Mouse (Mus musculus): ENCODE measurements around the gene Myo10.

The Myo10 gene

DNA sequence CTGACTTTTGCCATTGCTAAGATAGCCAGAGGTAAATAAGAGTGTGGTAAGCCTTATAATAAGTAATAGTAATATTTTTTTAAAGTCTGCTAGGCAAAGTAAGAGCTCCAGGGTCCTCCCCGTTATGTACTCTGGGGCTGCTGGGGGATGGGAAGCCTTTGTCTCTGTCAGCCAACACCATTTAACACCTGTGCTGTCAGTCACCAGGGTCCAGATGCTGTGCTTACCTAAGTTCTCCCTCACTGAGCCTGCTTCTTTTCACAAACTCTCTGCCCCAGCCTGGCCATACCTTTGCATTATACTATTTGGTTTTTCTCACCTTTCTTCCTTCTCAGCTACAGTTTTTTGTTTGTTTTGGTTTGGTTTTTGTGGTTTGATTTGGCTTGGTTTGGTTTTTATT, 175.6 kb downstream of the Myo10 start:
- DNase-seq (ENCODE audit: low read depth, low spot score) = no peak

DNA sequence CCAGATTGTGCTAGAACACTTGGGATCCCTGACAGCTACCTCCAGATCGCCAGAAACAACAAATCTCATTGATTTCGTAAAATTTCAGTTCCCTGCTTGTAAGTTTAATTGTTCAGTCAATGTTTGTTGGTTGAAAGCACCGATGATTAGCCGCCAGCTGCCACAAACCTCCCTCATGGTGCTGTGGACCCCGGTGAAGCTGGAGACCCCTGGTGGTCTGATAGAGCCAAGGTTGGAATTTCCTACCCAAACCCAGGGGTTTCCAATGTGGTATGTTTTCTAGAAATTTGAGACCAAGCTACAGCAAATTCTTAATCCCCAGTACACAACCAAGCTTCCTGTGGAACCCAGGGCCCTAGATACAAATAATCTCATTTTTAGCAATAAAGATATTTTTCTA, 179.4 kb downstream of the Myo10 start:
- DNase-seq (ENCODE audit: low read depth, low spot score) = no peak

DNA sequence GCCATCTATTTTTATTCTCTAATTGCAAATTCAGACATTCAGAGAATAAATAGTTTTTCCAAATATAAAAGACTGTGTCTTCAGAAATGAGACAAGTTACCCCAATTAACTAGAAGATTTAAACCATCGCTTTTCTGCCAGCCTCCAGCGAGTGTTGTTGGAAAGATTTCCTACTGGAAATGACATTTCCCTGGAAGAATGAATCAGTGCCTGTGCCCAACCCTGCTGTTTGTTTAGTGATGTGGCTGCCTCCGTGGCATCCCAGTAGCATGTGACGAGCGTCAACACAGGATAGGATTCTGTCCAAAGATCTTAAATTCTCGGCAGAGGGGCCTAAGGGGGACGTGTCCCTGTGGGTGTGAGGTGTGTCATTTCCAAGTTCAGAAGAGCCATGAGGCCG, 179.9 kb downstream of the Myo10 start:
- no peak for DNase-seq (ENCODE audit: low read depth, low spot score)

DNA sequence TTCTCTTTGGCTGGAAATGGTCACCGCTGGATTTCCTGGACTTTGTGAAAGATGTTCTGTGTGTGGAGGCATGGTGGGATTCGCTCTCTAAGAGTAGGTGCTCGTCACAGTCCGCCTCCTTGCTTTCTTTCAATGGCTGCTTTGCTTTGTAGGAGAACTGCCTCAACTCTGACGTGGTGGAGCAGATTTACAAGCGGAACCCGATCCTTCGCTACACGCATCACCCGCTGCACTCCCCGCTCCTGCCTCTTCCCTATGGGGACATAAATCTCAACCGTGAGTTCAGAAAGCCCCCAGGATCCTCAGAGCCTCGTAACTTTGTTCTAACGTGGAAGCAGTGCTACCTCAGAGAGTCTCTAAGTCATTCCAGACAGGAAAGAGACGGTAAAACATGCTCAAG, 180.8 kb downstream of the Myo10 start:
- no peak for DNase-seq (ENCODE audit: low read depth, low spot score)

DNA sequence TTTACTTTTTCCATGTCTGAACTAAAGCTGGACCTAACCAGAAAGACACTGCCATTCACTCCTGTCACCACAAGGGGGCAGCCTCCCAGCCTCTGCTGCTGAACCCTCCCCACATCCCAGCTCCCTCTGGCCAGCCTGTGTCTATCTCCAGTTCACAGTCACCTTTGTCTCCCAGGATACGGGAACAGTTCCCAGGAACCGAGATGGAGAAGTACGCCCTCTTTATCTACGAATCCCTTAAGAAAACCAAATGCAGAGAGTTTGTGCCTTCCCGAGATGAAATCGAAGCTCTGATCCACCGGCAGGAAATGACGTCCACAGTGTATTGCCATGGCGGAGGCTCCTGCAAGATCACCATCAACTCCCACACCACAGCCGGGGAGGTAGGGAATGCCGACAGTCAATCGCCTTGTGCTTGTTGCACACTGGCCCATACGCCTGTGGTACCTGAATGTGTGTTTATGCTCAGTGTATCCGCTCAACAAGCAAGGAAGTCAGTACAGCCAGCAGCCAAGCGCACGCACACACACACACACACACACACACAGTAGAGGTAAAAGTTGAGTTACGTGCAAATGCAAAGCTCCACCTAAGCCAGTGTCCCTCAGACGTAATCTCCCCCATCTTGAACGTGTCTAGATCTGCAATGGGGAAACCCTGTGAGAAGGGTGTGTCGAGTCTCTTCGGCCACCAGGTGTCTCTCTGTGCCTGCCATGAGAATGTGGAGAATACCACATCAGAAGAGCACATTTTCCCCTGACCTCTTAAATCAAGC, 183.2 kb downstream of the Myo10 start:
- DNase-seq (ENCODE audit: low read depth, low spot score) = peak; percentile 78

DNA sequence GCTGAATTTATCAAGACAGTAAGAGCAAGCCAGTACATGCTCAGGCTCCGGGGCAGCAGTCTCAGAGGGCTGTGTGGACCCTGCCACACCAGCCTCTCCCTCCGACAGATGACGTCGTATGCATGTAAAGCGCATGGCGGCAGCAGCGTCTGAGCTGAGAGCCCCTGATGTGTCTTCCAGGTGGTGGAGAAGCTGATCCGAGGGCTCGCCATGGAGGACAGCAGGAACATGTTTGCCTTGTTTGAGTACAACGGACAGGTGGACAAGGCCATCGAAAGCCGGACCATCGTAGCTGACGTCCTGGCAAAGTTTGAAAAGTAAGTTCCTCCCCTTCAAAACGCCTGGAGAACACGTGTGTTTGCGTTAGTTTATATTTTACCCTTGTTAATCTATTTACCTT, 184.0 kb downstream of the Myo10 start:
- no peak for DNase-seq (ENCODE audit: low read depth, low spot score)

DNA sequence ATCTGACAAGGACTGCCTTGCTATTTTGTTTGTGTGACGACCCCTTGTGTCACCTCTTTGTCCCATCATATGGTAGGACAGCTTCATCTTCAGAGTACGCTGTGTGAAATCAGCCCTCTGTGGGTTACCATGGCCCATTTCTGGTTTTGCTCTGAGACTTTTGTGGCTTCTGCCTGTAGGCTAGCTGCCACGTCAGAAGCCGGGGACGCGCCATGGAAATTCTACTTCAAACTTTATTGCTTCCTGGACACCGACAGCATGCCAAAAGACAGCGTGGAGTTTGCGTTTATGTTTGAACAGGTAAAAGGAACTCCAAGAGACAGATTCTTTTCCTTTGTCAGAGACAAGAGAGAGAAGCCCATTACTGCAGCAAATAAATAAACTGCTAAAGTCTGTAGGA, 184.6 kb downstream of the Myo10 start:
- no peak for DNase-seq (ENCODE audit: low read depth, low spot score)

DNA sequence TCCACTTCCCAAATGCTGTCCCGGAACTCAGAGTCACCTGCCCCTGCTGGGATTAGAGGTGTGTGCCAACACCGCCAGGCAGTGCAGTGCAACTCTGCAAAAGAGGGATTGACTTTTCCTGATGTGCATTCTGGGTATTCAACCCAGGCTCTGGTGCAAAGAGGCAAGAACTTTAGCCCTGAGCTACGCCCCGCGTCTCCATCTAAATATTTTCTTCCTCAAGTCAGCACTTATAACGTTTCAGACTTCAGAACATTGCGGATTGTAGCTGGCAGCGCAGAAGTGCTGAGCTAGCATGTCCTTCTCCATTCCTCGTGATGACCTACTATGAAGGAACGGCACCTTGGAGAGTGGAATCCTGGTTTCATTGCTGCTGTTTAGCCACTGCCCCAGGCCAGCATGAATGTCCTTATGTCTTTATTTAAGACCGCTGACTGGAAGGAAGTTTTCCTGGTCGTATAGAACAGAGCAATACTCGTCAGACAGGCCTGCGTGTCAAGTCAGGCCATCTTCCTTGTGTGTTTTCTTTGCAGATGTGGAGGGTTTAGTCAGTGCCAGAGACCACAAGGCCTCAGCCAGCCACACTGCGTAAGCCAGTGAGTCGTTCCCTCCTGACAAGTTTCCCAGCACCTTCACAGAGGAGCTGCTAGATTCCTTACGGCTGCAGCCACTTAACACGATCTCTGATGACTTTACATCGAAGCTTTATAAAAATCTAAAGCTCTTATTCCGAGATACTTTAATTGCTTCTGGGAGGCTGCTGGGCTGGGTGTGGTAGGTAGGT, 186.5 kb downstream of the Myo10 start:
- peak; percentile 69 for DNase-seq (ENCODE audit: low read depth, low spot score)

DNA sequence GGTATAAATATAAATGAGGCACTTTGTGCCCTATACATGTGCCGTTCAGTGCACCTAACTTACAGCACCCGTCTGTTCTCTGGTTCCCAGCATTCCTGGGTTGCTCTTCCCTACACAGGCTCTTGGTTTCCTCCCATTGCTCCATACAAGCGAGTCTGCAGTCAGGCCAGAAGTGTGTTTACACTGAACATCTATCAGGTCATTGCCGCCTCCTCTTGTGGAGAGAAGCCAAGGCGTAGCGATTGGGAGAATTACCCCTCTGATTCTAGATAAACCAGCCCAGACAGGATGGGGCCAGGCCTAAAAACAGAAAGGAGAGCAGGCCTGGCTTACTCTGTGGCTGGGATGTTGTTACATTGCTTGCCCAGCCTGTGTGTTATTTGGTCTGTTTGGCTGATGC, 187.3 kb downstream of the Myo10 start:
- peak; percentile 9 for DNase-seq (ENCODE audit: low read depth, low spot score)

DNA sequence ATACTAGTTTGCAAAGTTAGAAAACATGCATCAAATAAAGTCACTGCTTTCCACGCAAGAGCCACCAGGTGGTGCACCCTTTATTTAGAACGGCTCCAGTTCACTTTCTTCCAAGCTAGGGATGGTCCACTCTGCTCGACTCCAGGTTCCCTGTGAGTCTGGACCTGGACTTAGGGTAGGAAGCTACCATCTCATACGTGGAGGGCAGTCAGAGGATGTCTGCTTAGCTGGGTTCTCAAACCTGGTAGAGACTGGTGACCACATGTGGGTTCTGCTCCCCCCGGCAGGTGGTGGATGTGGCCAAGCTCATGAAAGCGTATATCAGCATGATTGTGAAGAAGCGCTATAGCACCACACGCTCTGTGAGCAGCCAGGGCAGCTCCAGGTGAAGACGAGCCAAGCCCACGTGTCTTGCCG, 189.5 kb downstream of the Myo10 start:
- no peak for DNase-seq (ENCODE audit: low read depth, low spot score)

DNA sequence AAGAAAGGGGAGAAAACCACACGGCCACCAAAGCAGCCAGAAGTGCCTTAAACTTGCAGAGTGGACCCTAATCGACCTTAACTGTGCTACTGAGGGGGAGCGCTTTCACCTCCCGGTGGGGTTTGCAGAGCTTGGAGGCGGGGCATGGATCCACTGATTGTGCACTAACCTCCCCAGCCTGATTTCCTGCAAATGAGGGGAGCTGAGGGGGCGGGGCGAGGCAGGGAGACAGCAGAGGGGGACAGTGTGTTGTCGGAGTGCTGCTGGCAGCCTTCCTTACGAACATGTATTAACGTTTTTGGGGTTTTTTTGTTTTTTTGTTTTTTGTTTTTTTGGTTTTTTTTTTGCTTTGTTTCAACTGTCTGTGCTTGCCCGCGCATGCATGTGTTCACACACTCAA, 190.2 kb downstream of the Myo10 start:
- DNase-seq (ENCODE audit: low read depth, low spot score) = no peak

DNA sequence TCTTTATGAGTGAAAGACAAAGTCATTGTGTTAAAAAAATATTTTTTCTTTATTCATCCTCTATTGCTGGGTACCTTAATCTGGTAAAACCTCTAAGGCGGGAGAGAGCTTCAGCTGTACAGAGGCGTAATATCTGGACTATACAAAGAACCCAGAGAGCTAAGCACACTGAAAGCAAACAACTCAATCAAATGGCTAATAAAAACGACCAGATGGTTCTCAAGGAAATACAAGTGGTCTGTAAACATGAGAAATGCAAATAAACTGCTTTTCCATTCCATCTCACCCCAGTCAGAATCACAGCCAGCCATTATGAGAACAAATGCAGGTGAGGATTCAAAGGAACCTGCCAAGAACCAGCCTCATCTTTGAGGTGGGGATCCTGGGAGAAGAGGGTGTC, 192.2 kb downstream of the Myo10 start:
- no peak for DNase-seq (ENCODE audit: low read depth, low spot score)

DNA sequence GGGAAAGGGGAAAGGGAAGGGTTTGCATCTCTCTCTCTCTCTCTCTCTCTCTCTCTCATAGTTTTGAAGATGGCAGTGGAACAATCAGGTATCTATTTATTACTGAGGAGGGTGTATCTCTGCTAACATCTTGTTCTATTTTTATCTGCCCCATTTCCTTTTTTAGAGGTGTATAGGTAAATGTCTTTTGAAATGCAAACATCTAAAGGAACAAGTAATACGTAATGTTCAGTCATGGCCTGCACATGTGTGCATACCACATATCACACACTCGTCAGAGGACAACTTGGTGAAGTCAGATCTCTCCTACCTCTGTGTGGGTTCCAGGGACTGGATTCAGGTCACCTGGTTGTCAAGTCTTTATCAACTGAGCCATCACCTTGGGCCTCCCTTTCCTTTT, 194.9 kb downstream of the Myo10 start:
- DNase-seq (ENCODE audit: low read depth, low spot score) = no peak

DNA sequence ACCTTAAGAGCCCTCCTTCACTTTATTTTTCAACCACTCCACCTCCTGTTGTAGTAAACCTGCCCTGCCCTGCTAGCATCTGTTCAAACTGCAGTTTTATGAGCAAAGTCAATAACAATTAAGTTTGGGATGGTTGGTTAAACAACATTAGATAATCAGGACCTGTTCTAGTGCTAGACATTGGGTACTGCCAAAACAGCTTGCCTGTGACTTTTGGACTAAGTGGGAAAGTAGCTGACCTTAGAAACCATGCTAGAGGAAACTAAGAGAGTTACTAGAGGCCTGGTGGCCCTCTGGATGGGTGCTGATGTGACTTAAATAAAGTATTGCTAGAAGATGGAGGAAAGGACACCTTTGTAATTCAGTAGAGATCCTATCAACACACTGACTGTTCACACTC, 199.7 kb downstream of the Myo10 start:
- DNase-seq (ENCODE audit: low read depth, low spot score) = no peak

DNA sequence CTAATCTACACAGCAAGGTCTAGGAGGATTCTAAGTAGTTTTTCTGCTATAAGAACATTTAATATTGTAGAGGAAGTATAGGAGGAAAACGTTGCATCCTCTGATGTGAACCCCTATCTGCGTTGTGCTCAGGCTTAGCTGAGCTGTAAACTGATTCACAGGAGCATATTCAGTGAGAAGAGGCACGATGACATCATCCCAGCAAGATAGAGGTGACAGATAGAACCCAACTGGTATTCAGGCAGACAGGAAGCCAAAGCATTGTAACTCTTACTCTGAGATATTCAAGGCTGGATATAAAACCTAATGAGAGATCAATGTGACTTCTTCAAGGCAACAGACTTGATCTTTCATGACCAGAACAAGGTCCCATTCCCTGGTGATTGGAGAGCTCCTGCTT, 200.3 kb downstream of the Myo10 start:
- DNase-seq (ENCODE audit: low read depth, low spot score) = no peak

DNA sequence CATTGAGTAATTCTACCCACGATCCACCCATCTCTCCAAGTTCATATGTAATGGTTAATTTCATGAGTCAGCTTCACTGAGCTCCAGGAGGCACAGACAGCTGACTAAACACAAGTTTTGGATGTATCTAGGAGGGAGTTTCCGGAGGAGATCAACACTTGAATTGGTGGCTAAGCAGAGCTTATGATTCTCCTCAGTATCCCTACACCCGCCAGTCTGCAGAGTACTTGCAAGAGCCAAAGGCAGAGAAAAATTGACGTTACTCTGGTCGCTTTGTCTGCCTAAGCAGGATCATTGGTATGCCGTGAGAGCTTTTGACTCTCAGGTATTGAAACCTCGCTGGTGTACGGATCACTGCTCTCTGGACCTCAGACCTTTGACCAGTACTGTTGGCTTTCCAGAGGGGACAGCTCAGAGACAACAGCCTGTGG, 204.2 kb downstream of the Myo10 start:
- peak; percentile 36 for DNase-seq (ENCODE audit: low read depth, low spot score)

DNA sequence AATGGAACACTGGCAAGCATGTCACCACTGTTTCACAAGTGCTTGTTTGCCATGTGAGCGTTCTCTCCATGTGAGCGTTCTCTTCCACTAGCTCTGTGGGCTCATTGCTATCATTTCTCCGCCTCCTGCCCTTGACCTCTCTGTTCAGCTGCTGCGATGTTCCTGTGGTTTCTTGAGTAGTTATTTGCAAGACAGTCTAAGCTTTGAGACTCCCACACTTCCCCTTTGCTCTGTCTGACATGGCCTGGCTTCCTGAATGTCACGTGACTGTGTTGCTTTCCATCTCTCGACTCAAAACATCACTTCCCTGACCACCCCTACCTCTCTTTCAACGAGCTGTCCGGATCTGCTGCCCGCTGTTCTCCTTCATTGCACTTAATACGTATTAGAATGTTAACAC, 206.1 kb downstream of the Myo10 start:
- no peak for DNase-seq (ENCODE audit: low read depth, low spot score)

DNA sequence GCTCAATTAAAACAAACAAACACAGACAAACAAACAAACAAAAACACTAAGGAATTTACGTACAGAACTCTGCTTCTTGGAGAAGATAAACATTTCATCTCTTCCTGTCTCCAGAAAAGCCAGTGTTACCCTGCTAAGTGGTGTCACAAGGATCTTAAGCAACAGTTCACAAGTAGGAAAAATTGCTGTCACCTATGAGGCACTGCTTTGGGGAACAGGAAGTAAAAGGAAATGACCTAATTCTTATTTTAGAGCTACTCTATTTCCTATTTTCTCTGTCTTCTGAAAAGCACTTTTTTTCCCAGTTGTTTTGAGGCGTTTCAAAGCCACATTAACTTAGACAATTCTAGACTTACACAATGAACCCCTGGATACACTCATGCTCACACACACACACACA, 208.1 kb downstream of the Myo10 start:
- no peak for DNase-seq (ENCODE audit: low read depth, low spot score)

DNA sequence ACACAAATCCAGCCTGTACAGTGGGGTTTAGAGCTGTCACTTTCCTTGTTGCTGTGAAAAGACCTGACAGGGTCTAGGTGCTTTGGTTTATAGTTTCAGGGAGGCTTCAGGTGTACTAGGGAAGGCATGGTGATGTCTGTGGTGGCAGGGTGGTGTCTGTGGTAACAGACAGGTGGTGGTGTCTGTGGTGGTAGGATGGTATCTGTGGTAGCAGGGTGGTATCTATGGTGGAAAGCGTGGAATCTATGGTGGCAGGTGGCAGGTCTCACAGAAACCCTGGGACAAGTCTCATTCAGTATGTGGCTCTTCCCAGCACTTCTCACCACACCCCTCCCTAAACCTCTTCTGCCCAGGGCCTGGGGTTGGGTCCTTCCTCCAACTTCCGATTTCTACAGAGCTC, 212.0 kb downstream of the Myo10 start:
- DNase-seq (ENCODE audit: low read depth, low spot score) = no peak

DNA sequence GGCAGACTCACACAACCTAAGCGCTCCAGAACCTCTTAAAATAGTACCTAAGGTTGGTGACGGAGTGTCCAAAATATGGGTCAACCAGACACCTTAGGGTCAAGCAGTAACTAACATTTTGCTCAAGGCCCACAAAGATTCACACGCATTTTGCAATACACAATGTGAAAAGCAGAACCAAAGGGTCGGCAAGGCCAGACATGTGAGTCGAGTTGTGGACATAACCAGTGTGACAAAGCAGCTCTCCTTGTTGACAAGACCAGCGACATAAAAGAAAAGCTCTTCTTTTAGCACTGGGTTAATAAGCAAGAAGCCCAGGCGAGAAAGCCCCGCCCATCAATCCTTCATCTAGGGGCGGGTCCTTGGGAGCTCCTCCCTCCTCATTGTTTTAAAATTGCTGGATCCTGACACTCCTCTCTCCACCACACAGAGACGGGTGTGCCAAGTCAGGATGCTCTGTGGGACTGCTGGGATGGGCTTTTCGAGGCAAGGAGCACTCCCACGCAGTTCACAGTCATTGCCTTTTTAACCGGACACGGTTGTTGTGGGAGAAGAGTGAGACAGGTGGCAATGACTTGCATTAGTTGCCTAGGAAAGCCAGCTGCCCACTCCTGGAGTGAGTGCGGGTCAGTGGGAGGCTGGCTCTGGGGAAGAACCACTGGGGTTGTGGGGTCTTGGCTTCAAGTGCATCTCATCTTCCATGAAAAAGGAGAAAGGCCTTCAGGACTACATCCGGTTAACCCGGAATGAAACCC, 212.8 kb downstream of the Myo10 start:
- DNase-seq (ENCODE audit: low read depth, low spot score) = no peak

DNA sequence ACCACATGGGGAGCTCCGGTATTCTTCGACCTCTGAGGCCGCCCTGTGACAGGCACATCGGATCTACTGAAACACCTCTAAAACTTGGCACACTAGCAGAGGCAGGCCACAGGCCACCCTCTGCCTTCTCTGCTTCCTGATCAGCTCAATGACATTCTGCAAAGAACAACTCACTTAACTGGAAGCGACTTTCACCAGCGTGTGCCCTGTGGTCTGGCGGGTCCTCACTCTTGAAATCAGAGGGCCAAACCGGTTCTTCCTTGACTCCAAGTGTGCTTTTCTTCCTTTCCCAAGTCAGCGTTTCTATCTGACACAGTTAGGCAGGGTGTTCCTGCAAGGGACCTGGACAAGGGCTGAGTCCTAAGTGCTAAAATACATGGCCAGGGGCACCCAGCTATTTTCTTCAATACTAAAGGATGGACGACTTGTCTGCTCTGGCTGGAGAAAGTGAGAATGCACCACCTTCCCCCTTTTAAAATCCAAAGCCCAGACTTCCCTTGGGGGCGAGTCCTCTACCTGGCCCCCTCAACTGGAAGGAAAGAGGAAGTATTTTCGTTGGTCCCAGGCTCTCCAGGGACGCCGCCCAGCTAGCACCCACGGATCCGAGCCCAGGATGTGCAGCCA, 220.2 kb downstream of the Myo10 start:
- DNase-seq (ENCODE audit: low read depth, low spot score) = no peak
